Mouse (Mus musculus) ovary, adult 18-20 months (tissue): ENCODE data around the gene Tpcn1.

Source experiments
- DNase-seq: peaks from one replicate; pipeline ENCODE4 v3.0.0; 2022; ENCODE audit warnings: low spot score, mixed read lengths

Gene Tpcn1

DNA sequence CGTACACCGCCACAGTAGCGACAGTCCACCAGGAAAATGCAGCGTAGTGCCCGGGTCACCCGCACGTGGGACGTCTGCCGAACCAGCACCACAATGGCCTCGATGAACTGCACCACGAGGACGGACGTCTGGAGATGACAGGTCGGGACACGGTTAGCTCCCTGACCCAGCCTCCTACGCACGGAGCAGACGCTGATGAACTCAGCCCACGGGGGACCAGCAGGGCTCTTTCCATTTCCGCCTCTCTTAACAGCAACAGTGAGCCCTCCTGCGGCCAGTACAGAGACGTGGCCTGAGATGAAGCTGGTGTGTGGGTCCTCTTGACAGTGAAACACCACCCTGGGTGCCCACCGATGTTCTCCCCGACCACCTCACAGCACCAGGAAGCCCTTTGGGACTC is 32.6 kb downstream of the Tpcn1 start:
- DNase-seq, result no peak

DNA sequence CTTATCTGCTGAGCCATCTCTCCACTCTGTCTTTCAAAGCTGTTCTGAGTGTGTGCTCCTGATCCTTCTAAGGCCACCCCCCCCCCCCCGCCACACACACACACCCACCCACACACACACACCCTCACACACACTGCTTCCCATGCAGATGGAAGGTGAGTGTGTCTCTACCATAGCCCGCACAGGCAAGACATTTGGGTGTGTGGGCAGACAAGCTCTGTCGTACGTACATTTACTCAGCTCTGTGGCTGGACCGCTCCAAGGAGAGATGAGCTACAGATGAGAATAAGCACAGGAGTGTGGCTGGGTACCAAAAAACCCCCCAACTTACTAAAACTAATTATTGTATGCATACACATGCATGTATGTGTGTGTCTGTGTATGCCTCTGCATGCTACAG is 37.8 kb downstream of the Tpcn1 start:
- DNase-seq, result no peak

DNA sequence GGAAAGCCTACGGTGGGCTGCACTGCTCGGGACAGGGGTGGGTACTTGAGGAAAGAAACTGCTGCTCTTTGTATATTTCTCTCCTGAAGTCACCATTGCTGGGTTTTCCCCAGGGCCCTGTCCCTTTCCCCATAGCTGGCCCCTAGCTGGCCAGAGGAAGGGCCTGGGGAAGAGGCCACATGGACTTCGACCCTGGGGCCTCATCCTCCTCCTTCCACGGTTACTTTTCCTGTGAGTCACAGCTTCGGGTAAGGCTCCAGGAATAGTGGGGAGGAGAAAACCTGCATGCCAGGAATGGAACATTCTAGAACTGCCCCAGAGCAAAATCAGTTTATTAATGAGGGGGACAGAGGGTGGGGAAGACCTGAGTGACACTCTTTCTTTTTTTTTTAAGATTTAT is 38.3 kb downstream of the Tpcn1 start:
- DNase-seq, result no peak

DNA sequence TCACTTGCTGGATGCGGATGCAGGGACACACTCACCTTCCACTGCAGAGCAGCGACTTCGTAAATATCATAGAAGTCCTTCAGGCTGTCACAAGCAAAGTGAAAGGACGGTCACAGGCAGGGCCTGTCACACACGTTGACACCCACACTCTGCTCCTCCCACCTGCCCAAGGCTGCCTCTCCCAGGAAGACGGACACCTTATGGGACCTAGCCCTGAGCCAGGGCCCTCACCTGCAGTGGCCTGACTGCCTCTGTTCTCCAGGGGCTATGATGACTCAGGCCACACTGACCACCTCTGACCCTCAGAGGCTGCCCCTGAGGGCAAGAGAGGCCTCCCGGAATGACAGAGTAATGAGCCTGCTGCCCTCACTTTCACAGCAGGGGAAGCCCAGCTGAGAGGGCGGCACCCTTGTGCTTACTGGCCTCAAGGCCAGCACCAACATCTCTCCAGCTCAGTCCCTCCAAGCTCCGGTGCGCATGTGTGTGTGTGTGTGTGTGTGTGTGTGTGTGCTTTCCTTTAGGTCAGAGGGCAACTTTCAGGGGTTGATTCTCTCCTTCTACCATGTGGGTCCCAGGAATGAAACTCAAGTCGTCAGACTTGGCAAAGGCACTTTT is 40.1 kb downstream of the Tpcn1 start:
- no peak for DNase-seq

DNA sequence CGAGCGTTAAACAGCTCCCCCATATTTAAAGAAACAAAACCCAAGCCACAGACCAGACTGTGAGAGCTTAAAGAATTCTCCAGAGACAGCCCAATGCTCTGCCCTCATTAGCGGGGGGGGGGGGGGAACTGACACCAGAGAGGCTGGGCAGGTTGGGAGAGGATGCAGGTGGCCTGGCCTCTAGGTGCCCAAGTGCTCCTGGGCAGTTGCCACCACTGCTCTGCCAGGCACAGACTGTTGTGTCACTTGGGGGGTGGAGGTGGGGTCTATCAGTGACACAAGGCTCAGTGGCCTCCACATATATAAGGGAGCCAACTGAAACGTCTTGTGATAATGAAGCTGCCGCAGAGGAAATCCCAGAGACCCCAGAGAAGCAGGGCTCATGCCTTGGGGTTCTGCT is 51.8 kb downstream of the Tpcn1 start:
- DNase-seq, result no peak

DNA sequence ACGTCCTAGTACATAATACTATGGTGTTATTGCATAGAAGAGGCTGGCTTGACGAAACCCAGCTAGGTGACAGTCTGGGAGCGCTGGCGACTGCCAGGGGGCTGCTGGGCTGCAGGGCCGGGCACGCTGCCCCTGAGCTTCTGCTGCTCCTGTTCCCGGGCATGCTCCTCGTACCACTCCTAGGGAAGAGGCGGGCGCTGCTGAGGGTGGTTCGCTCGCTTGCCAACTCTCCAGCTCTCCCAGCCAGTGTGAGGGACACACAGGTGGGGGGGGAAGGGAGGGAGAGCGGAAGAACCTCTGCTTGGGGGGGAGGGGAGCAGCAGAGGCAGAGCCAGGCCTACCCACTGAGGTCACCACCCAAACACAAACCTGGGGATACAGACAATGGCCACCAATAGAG is 52.4 kb downstream of the Tpcn1 start:
- no peak for DNase-seq

DNA sequence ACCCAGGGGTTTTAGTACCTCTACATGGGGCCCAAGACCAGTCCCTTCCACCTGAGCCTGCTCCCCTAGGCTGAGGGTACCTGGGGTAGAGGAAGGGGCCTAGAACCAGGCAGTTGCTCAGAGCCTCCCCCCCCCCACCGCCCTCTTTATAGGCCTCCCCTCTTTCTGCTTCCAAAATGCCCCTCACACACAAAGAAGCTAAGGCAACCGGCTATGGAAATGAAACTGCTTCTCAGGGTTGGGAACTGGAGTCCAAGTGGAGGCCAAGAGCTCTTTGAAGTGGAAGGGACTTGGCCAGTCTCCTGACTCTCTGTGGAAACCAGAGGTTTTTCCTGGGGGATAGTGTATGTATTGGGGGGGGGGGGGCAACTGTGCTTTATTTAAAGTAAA is 53.8 kb downstream of the Tpcn1 start:
- DNase-seq, result no peak

DNA sequence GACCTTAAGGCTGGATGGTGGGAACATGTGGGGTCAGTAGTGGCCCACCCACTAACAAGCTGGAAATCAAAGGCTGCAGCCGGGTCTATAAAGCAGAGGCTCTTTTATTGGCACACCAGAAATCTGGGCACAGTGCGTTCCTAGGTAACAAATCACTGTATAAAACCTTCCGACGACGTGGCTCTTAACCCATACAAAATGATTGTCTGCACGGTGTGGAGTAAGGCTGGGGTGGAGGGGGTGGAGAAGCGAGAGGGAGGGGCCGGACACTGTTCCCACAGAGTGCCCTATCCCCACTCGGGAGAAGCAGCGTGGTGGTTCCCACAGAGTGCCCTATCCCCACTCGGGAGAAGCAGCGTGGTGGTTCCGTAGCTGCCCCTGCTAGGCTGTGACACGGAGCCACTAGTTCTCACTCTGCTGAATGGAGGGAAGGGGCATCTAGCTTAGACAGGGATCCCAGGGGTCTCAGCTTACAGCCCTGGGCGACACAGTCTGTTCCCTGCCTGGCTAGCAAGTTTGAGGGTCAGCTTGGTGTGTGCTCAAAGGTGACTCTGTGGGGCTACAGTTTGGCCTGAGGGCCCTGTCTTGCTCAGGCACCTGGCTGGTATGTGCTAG is 54.3 kb downstream of the Tpcn1 start:
- no peak for DNase-seq

DNA sequence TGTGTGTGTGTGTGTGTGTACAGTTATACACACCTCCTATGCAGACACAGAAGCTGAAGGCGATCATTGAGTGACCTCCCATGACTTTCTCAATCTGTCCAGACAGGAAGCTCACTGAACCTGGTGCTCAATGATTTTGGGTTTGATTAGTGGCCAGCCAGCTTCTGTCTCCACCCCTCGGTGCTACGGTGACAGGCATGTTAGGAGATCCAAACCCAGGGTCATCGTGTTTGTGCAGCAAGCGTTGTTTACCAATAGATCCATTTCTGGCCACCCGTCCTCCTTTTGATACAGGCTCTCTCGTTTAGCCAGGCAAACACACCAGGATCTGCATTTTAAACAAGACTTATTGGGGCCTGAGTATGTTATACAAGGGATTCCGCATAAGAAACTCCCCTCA is 56.8 kb downstream of the Tpcn1 start:
- DNase-seq, result no peak

DNA sequence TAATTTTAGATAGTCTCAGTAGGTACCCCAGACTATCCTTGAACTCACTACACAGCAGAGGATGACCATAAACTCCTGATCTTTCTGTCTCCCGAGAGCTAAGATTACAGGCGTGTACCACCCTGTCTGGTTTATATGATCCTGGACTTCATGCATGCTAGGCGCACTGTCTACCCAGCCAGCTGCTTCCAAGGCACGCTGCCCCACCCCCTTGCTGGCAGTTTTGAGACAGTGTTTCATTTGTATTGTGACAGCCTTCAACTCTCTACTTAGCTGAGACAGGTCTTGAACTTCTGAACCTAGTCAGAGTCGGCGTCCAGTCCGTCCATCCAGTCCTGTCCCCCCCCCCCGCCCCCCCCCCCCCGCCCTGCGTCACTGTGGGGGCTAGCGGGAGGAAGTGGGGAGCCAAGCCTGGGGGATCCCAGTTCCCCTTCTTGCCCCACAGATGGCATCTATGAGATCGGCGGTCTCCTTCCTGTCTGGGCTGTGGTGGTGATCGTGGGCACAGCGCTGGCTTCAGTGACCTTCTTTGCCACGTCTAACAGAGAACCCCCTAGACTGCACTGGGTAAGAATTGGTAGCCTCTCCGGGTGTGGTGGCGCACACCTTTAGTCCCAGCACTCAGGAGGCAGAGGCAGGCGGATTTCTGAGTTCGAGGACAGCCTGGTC is 61.0 kb downstream of the Tpcn1 start:
- no peak for DNase-seq

DNA sequence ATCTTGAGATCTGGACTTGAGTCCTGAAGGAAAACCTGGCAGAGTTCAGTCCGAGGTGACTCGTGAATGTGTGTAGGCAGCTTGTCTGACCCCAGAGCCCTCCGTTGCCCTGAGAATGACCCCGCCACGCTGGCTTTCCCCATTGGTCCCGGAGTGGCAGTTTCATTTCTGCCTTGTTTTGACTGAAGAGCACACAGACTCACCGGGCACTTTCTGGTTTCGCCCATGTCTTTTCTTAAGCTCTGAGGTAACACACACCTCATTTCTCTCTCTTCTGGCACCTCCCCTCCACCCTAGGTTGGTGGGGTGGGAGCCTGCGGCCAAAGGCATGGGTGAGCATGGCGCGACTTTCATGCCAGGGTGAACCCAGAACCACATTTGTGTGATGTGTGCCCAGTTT is 62.2 kb downstream of the Tpcn1 start:
- DNase-seq, result no peak

DNA sequence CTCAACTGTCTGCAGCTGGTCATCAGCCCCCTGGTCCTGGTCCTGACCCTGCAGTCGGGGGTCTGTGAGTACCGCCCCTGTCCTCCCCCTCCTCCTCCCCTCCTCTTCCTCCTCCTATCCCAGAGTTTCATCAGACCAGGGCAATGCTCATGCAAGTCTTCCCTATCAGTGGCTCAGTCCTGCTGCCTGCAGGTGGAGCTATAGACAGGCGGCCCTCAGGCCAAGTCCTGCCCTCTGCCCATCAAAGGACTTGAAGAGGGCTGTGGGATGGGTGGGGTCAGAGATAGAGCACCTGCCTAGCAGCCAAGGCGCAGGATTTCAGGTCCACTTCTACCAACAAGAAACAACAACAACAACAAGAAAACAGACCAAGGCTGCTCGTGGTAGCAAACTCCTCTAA is 62.7 kb downstream of the Tpcn1 start:
- no peak for DNase-seq

DNA sequence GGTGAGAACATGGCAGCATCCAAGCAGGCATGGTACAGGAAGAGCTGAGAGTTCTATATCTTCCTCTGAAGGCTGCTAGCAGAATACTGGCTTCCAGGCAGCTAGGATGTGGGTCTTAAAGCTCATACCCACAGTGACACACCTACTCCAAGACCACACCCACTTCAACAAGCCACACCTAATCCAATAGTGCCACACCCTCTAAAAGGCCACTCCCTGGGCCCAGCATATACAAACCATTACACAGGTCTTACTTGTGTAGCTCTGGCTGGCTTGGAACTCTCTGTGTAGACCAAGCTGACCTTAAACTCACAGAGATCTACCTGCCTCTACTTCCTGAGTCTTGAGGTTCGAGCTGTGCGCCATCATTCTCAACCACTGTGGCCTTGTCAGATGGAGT is 63.7 kb downstream of the Tpcn1 start:
- DNase-seq, result no peak

DNA sequence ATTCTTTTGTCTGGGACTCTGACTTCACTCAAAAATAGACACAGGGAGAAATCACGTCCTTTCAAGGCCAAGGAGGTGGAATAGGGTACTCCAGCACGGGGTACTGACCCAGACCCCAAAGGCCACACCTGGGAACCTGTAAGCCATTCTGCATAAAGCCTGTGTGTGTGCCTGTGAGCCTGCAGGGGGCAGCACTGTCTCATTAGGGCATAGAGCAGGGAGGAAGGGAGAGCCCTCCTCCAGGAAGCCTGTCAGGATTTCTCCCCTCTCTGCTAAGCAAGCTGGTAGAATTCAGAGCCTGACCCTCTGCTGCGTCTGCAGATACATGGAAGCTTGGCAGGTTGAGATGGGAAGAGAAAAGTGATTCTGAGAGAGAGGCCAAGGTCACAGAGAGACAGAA is 65.8 kb downstream of the Tpcn1 start:
- no peak for DNase-seq

DNA sequence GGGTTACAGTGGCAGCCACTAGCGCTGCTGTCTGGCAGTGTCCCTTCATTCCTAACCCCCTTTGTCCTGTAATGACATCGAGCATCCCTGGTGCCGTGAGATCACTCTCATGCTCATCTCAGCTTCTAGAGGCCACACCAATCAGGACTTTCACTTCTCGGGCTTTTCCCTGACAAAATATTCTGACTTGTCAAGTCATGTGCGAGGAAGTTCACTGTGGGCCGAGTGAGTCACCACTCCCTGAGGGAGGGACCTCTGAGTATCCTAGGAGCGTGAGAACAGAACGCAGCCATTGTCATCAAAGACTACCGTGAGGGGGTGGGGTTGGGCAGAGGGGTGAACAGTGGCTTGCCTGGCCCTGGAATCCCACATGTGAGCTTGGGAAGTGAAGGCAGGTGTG is 70.9 kb downstream of the Tpcn1 start:
- DNase-seq, result no peak

DNA sequence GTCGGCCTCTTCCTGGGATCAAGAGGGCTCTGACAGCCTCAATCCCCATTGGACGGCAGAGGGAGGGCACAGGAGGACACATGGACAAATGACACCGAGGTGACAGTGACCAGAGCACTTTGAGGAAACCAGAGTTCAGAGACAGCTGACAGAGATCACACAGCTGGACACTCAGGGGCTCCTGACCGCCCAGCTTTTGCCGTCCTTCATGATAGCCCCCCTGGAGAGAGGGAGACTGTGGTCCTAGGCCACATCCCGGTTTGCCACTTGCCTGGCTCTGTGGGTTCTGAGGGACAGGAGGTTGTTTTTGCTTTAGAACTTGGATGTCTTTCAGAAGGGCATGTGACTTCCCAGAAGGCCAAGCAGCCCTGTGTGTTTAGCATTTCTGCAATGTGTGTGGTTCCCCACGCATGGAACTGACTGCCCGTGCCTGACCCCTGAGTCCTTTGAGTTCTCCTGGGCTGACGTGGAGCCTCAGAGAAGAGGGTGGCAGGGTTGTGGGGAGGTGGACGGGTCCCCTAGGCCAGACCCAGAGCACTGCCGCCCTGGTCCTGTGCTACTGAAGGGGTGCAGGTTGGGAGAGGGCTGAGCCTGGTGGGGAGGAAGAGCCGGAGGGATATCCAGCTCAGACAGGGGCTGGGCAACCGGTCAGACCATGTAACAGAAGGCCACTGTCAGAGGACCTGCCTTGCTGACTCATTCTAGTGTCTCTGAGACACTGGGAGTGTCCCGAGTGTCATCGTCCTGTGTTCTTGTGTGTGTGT is 72.1 kb downstream of the Tpcn1 start:
- peak; percentile 20 for DNase-seq

DNA sequence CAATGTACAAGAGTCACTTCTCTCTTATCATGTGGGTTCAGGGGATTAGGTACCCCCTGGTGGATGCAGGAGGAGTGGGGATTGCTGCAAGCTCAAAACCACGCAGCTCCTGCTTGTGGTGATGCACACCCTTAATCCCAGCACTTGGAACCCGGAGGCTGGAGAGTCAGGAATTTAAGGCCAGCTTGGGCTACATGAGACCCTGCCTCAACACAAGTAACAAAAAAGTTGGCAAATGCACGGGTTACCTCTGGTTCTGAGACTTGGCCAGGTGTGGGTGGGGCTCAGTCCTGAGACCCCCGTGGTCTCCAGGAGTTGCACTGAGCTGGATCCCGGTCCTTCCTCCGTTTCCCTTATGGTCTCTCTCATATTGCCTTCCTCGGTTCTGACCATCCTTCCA is 73.0 kb downstream of the Tpcn1 start:
- no peak for DNase-seq

DNA sequence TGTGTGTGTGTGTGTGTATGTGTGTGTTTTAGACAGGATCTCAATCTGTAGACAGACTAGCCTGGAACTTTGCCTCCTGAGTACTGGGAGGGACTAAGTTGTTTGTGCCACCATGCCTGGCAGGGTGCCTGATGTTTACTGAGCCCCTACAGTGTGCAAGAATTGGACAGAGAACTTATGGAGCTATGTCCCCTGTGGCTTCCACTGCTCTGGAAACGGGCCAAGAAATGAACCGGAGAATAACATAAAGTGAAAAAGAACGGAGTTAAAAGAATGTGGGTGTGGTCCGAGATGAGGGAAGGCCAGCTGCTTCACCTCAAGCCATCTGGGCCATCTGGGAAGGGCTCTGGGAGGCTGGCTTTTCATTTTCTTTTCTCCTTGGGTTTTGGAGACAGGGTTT is 73.7 kb downstream of the Tpcn1 start:
- DNase-seq, result no peak

DNA sequence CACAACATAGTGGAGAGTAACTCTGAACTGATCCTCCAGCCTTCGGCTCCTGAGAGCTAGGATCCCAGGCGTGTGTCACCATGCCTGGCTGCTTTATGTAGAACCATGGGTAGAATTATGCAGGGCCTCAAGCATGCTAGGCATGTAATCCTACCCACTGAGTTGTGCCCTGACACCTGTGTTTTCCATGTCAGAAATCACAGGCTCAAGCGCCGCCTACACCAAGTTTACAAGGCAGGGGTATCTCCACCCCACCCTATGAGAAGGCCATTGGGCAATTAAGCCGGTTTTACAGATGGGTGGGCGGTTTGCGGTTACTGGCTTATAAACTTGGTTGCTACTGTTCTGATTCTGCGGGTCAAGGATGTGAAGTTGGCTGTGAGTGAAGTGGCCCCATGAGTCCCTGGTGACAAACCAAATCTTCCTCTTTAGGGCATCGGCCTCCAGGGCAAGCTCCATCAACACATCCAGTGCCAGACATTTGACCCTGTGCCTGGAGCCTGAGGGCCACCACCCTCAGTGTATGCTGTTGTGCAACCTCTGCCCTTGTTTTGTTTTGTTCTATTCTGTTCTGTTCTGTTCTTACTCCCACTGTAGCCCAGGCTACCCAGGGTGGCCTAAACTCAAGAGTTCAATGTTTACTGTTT is 74.3 kb downstream of the Tpcn1 start:
- DNase-seq, result no peak

DNA sequence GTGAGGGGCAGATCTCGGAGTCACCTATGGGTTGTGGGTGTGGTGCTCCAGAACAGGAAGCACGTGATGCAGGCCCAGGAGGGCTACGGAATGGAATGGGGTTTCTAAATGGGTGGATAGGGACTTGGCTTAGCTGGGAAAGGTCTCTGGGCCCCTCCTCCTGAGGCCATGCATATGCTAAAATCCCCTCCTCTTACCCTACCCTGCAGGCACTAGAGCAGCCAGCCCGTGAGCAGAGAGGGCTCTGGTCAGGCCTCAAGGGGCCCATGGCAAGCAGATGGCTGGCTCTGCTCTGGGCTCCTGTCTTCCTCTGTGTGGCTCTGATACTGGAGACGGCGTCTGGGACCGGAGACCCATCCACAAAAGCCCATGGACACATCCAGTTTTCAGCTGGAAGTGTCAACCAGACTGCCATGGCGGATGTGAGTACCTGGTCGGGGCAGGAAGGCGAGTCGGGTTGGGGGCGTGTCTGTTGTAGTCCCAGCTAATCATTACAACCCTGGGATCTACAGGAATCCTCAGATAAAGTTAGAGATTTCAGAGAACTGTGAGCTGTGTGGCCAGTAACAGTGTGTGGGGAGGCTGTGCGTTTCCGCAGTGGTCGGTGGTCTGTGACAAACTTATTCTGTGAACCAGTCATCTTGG is 75.4 kb downstream of the Tpcn1 start:
- no peak for DNase-seq

DNA sequence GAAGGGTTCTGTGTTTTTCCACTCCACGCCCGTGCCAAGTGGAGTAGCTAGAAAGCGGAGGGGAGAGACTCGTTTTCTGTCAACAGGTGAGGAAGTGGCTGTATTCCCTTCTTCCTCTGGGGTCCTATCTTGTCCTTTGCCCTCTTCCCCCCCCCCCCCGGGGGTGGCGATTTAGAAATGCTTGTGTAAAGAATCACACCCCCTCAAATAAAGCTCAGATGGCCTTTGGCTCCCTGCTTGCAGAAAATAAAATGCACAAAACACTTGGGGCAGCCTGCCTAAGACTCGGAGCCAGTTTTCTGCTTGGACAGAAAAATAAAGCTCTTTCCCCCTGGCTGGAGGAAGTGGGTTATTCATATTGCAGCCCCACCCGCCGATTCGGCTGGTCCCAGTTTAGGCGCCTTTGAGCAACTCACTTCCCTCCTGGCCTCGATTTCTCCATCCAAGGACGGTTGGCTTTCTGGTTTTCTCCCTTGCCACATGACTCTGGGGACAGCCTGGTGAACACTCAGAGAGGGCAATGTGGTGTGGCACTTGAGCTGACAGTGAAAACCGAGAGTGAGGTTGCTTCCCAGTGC is 76.7 kb downstream of the Tpcn1 start:
- no peak for DNase-seq
